Mouse (Mus musculus): ENCODE results near the gene Homer3. TPM values are rescaled to one million over a fixed set of nuclear protein-coding genes. Genes with fewer than 3 reads are reported as not detected.

Homer3 gene
- polyA plus RNA-seq, 1 experiment from 2014 or later = 108 TPM

Other genes starting within 250 kb of the Homer3 start
- gene Mau2, start 240.1 kb upstream of the Homer3 start, polyA plus RNA-seq (2016; fragmentation: Nextera tagmentation; extraction: Ambion mirVana) = 62.6 and 66.8 TPM in 2 replicates
- gene Sugp1, start 240.0 kb upstream of the Homer3 start, polyA plus RNA-seq (2016; fragmentation: Nextera tagmentation; extraction: Ambion mirVana) = 51.3 and 54.2 TPM in 2 replicates
- gene Tm6sf2, start 209.9 kb upstream of the Homer3 start, polyA plus RNA-seq (2016; fragmentation: Nextera tagmentation; extraction: Ambion mirVana) = 0.56 and 0.88 TPM in 2 replicates
- gene Hapln4, start 199.4 kb upstream of the Homer3 start, polyA plus RNA-seq (2016; fragmentation: Nextera tagmentation; extraction: Ambion mirVana) = 0.12 and 0.20 TPM in 2 replicates
- gene Ncan, start 162.0 kb upstream of the Homer3 start, polyA plus RNA-seq (2016; fragmentation: Nextera tagmentation; extraction: Ambion mirVana) = 20.2 and 67.1 TPM in 2 replicates
- gene Nr2c2ap, start 151.5 kb upstream of the Homer3 start, polyA plus RNA-seq (2016; fragmentation: Nextera tagmentation; extraction: Ambion mirVana) = 37.0 and 38.0 TPM in 2 replicates
- gene Rfxank, start 143.7 kb upstream of the Homer3 start, polyA plus RNA-seq (2016; fragmentation: Nextera tagmentation; extraction: Ambion mirVana) = 19.5 and 20.6 TPM in 2 replicates
- 46.9 and 48.3 TPM in 2 replicates for gene Borcs8, start 143.3 kb upstream of the Homer3 start, polyA plus RNA-seq (2016; fragmentation: Nextera tagmentation; extraction: Ambion mirVana)
- gene Mef2b, start 143.1 kb upstream of the Homer3 start, polyA plus RNA-seq (2016; fragmentation: Nextera tagmentation; extraction: Ambion mirVana) = 0.58 and 0.76 TPM in 2 replicates
- gene Tmem161a, start 110.5 kb upstream of the Homer3 start, polyA plus RNA-seq (2016; fragmentation: Nextera tagmentation; extraction: Ambion mirVana) = 56.2 and 64.9 TPM in 2 replicates
- gene Slc25a42, start 70.5 kb upstream of the Homer3 start, polyA plus RNA-seq (2016; fragmentation: Nextera tagmentation; extraction: Ambion mirVana) = 2.6 and 3.5 TPM in 2 replicates
- gene Sugp2, start 48.6 kb upstream of the Homer3 start, polyA plus RNA-seq (2016; fragmentation: Nextera tagmentation; extraction: Ambion mirVana) = 56.1 and 58.2 TPM in 2 replicates
- gene Armc6, start 48.4 kb upstream of the Homer3 start, polyA plus RNA-seq (2016; fragmentation: Nextera tagmentation; extraction: Ambion mirVana) = 39.7 and 40.9 TPM in 2 replicates
- gene Ddx49, start 19.7 kb downstream of the Homer3 start, polyA plus RNA-seq (2016; fragmentation: Nextera tagmentation; extraction: Ambion mirVana) = 54.4 and 54.8 TPM in 2 replicates
- gene Cope, start 19.7 kb downstream of the Homer3 start, polyA plus RNA-seq (2016; fragmentation: Nextera tagmentation; extraction: Ambion mirVana) = 324 and 329 TPM in 2 replicates
- gene Cers1, start 32.9 kb downstream of the Homer3 start, polyA plus RNA-seq (2016; fragmentation: Nextera tagmentation; extraction: Ambion mirVana) = 3.0 and 7.3 TPM in 2 replicates
- gene Gdf1, start 47.0 kb downstream of the Homer3 start, polyA plus RNA-seq (2016; fragmentation: Nextera tagmentation; extraction: Ambion mirVana) = 2.9 and 4.3 TPM in 2 replicates
- gene Upf1, start 70.5 kb downstream of the Homer3 start, polyA plus RNA-seq (2016; fragmentation: Nextera tagmentation; extraction: Ambion mirVana) = 19.0 and 25.0 TPM in 2 replicates
- 0.27 and 0.38 TPM in 2 replicates for gene Comp, start 90.7 kb downstream of the Homer3 start, polyA plus RNA-seq (2016; fragmentation: Nextera tagmentation; extraction: Ambion mirVana)
- 14.8 and 16.7 TPM in 2 replicates for gene Crtc1, start 156.8 kb downstream of the Homer3 start, polyA plus RNA-seq (2016; fragmentation: Nextera tagmentation; extraction: Ambion mirVana)
- 18.5 and 19.1 TPM in 2 replicates for gene Klhl26, start 194.1 kb downstream of the Homer3 start, polyA plus RNA-seq (2016; fragmentation: Nextera tagmentation; extraction: Ambion mirVana)
- gene Tmem59l, start 204.5 kb downstream of the Homer3 start, polyA plus RNA-seq (2016; fragmentation: Nextera tagmentation; extraction: Ambion mirVana) = 11.1 and 11.5 TPM in 2 replicates
- gene Crlf1, start 210.3 kb downstream of the Homer3 start, polyA plus RNA-seq (2016; fragmentation: Nextera tagmentation; extraction: Ambion mirVana) = 4.5 and 10.3 TPM in 2 replicates
- gene Rex1bd, start 223.9 kb downstream of the Homer3 start, polyA plus RNA-seq (2016; fragmentation: Nextera tagmentation; extraction: Ambion mirVana) = 131 and 148 TPM in 2 replicates
- 914 and 933 TPM in 2 replicates for gene Uba52, start 228.0 kb downstream of the Homer3 start, polyA plus RNA-seq (2016; fragmentation: Nextera tagmentation; extraction: Ambion mirVana)
- gene Fkbp8, start 244.9 kb downstream of the Homer3 start, polyA plus RNA-seq (2016; fragmentation: Nextera tagmentation; extraction: Ambion mirVana) = 311 and 360 TPM in 2 replicates
- gene Kxd1, start 245.1 kb downstream of the Homer3 start, polyA plus RNA-seq (2016; fragmentation: Nextera tagmentation; extraction: Ambion mirVana) = 54.3 and 57.7 TPM in 2 replicates

Data from hindbrain, embryonic 10.5 days (tissue).